Mouse (Mus musculus) liver, adult 2 months (tissue): ENCODE data around the gene Eri2.

Experiments
- CTCF ChIP-seq: fragments of 200-500 bp; IDR thresholded peaks from 2 replicates; pipeline ENCODE4 v1.5.1; 2011; ENCODE audit warnings: low read depth, low read length, control low read depth
- POLR2A ChIP-seq: fragments of 200-500 bp; IDR thresholded peaks from 2 replicates; pipeline ENCODE4 v1.6.1; 2011; ENCODE audit warnings: low read length, control low read depth; ENCODE audit not compliant: insufficient read depth; ENCODE audit errors: extremely low read depth

GRCm38 (mm10) chr7:119738877-119739276 lies 55.0 kb downstream of the Eri2 start:
- no peak for TF ChIP-seq CTCF
- no peak for TF ChIP-seq POLR2A
